Comparison of ENCODE assay signal across 8 mouse cellular contexts in genomic region chr10:94919552-94919951, GRCm38 (mm10). TPM values are rescaled to one million over a fixed set of nuclear protein-coding genes. Genes with fewer than 3 reads are reported as not detected.
DNase-seq lines count a peak whose midpoint lies in the region; ATAC-seq and TF ChIP-seq lines count a peak whose summit lies in the region.

No protein-coding gene starts in this region.

- 0 out of 2 replicates have a peak, but pooled peaks have one; percentile 17 for ATAC-seq in forebrain, embryonic 16.5 days
- no peak for ATAC-seq in forebrain, embryonic 15.5 days (replicated peaks)
- peak; percentile 73 for ATAC-seq in CD4-positive, CD25-positive, alpha-beta regulatory T cell, adult 4 months
- ATAC-seq in midbrain, postnatal 0 days (ENCODE audit: low FRiP score), result no peak

- H3K4me1 ChIP-seq in forebrain, embryonic 16.5 days (replicated peaks; ENCODE audit: control insufficient read depth, insufficient read depth, low read length), result peaks cover 7% of the 10 kb centered on the region
- H3K4me1 ChIP-seq in forebrain, embryonic 15.5 days, result peaks cover 12% of the 10 kb centered on the region
- peaks cover 3% of the 10 kb centered on the region; the same call in 1 of the 2 replicates for H3K4me1 ChIP-seq in midbrain, postnatal 0 days (ENCODE audit: insufficient read depth, low read length)

- no peak overlapping the region for H3K4me3 ChIP-seq in forebrain, embryonic 16.5 days (replicated peaks; ENCODE audit: low read length)
- H3K4me3 ChIP-seq in forebrain, embryonic 15.5 days, result no peak overlapping the region
- no peak overlapping the region for H3K4me3 ChIP-seq in midbrain, postnatal 0 days (ENCODE audit: low read depth, low read length)

- no peaks in the 10 kb centered on the region for H3K36me3 ChIP-seq in forebrain, embryonic 16.5 days (ENCODE audit: control insufficient read depth, insufficient read depth)
- H3K36me3 ChIP-seq in forebrain, embryonic 15.5 days, result peaks cover 7% of the 10 kb centered on the region; the same call in 1 of the 2 replicates
- H3K36me3 ChIP-seq in midbrain, postnatal 0 days (ENCODE audit: insufficient read depth, low read length), result peaks cover 15% of the 10 kb centered on the region

- no peak overlapping the region for H3K27ac ChIP-seq in forebrain, embryonic 16.5 days (ENCODE audit: low read length)
- no peak overlapping the region for H3K27ac ChIP-seq in forebrain, embryonic 15.5 days (replicated peaks)
- no peak overlapping the region for H3K27ac ChIP-seq in midbrain, postnatal 0 days (ENCODE audit: low read depth, low read length)

- DNase-seq in cerebellum, postnatal 25 days, result peak; percentile 67 to 80
- peak; percentile 78 for DNase-seq in induced T-regulatory cell, adult 2 months (ENCODE audit: low read depth)
- peak; percentile 49 to 68 for DNase-seq in lung, postnatal 4 days
- peak; percentile 80 for DNase-seq in thymus, postnatal 0 days (ENCODE audit: low spot score)
- no peak for DNase-seq in midbrain, postnatal 0 days (ENCODE audit: low spot score)

- TF ChIP-seq CTCF in midbrain, postnatal 0 days (IDR thresholded peaks at IDR 0.05), result no peak

- H3K9ac ChIP-seq in forebrain, embryonic 16.5 days (replicated peaks; ENCODE audit: low read depth, low read length), result no peak overlapping the region
- H3K9ac ChIP-seq in forebrain, embryonic 15.5 days (replicated peaks), result no peak overlapping the region
- H3K9ac ChIP-seq in midbrain, postnatal 0 days (replicated peaks; ENCODE audit: low read length, poor library complexity, severe bottlenecking), result no peak overlapping the region

- no peaks in the 10 kb centered on the region for H3K9me3 ChIP-seq in forebrain, embryonic 16.5 days (ENCODE audit: control insufficient read depth, low read length)
- H3K9me3 ChIP-seq in forebrain, embryonic 15.5 days, result no peaks in the 10 kb centered on the region
- no peaks in the 10 kb centered on the region for H3K9me3 ChIP-seq in midbrain, postnatal 0 days (ENCODE audit: low read length)

- no peak overlapping the region for H3K4me2 ChIP-seq in forebrain, embryonic 16.5 days (ENCODE audit: low read length)
- no peak overlapping the region for H3K4me2 ChIP-seq in forebrain, embryonic 15.5 days (replicated peaks)
- no peak overlapping the region; the same call in 1 of the 2 replicates for H3K4me2 ChIP-seq in midbrain, postnatal 0 days (ENCODE audit: low read depth, low read length, poor library complexity, severe bottlenecking)

- no peaks in the 10 kb centered on the region for H3K27me3 ChIP-seq in forebrain, embryonic 16.5 days (replicated peaks; ENCODE audit: control insufficient read depth, insufficient read depth, low read length)
- H3K27me3 ChIP-seq in forebrain, embryonic 15.5 days, result no peaks in the 10 kb centered on the region
- H3K27me3 ChIP-seq in midbrain, postnatal 0 days (ENCODE audit: insufficient read depth, low read length), result no peaks in the 10 kb centered on the region

- WGBS in forebrain, embryonic 16.5 days, result 72% methylated on average over 12 of the region's 12 CpGs
- 75% methylated on average over 12 of the region's 12 CpGs for WGBS in forebrain, embryonic 15.5 days
- 67% methylated on average over 12 of the region's 12 CpGs for WGBS in midbrain, postnatal 0 days

RNA-seq across cellular contexts. Expression of gene Plxnc1, which starts 25.1 kb away (rescaled TPM):
- polyA plus RNA-seq in forebrain, embryonic 16.5 days (2015; fragmentation: Nextera tagmentation; extraction: Ambion mirVana), result 9.5 and 11.1 TPM in 2 replicates
- 11.2 and 11.9 TPM in 2 replicates for polyA plus RNA-seq in forebrain, embryonic 15.5 days (2015; fragmentation: Nextera tagmentation; extraction: Ambion mirVana)
- polyA plus RNA-seq in CD4-positive, CD25-positive, alpha-beta regulatory T cell, adult 4 months (2017; shearing (Covaris generic)), result 10 to 100 TPM; 23.6 to 29.0 TPM
- polyA plus RNA-seq in thymus, postnatal 0 days (2015; fragmentation: Nextera tagmentation; extraction: Ambion mirVana), result 3.2 and 3.8 TPM in 2 replicates
- 78.5 and 79.5 TPM in 2 replicates for total RNA-seq in midbrain, postnatal 0 days (2014; rRNA removed)
- 11.2 and 12.9 TPM in 2 replicates for polyA plus RNA-seq in midbrain, postnatal 0 days (2015; fragmentation: Nextera tagmentation; extraction: Ambion mirVana)

Comparison
In these comparisons a context has a peak if more than half of its experiments do, and no peak if none do; other contexts are left out.
1. ATAC-seq: peak in forebrain, embryonic 16.5 days (single experiment) and CD4-positive, CD25-positive, alpha-beta regulatory T cell, adult 4 months (single experiment); none in forebrain, embryonic 15.5 days (single experiment) and midbrain, postnatal 0 days (single experiment).